Mouse (Mus musculus) midbrain, embryonic 13.5 days (tissue): ENCODE measurements around the gene Degs2. TPM values are rescaled to one million over a fixed set of nuclear protein-coding genes. Genes with fewer than 3 reads are reported as not detected.
A peak's percentile ranks its signal among the peaks of the same experiment; 100 is the strongest.

Experiments
- ATAC-seq: fragments of 200-750 bp; cut with Nextera tagmentation; 2 replicates; pipeline ENCODE4 v1.8.0; 2017; ENCODE audit warnings: mild to moderate bottlenecking, moderate TSS enrichment, moderate library complexity
- H3K27ac ChIP-seq: fragments of 300-500 bp; sonication (generic); 2 replicates; pipeline ENCODE4 v1.5.1; 2015; ENCODE audit warnings: inconsistent platforms, mild to moderate bottlenecking, moderate library complexity
- H3K27me3 ChIP-seq: fragments of 300-500 bp; sonication (generic); 2 replicates; pipeline ENCODE4 v1.6.1; 2015; ENCODE audit warnings: mild to moderate bottlenecking, inconsistent platforms
- H3K36me3 ChIP-seq: fragments of 300-500 bp; sonication (generic); 2 replicates; pipeline ENCODE4 v1.6.1; 2015; ENCODE audit warnings: mild to moderate bottlenecking, inconsistent platforms
- H3K4me1 ChIP-seq: fragments of 300-500 bp; sonication (generic); replicated peaks from 2 replicates; pipeline ENCODE4 v1.6.1; 2015; ENCODE audit warnings: inconsistent platforms
- H3K4me2 ChIP-seq: fragments of 300-500 bp; sonication (generic); replicated peaks from 2 replicates; pipeline ENCODE4 v1.6.1; 2015; ENCODE audit warnings: moderate library complexity, mild to moderate bottlenecking, inconsistent platforms
- H3K4me3 ChIP-seq: fragments of 300-500 bp; sonication (generic); replicated peaks from 2 replicates; pipeline ENCODE4 v1.5.1; 2015; ENCODE audit warnings: mild to moderate bottlenecking, inconsistent platforms
- H3K9ac ChIP-seq: fragments of 300-500 bp; sonication (generic); replicated peaks from 2 replicates; pipeline ENCODE4 v1.6.1; 2015; ENCODE audit warnings: mild to moderate bottlenecking, inconsistent platforms
- H3K9me3 ChIP-seq: fragments of 300-500 bp; sonication (generic); 2 replicates; pipeline ENCODE4 v1.6.1; 2016; ENCODE audit warnings: mild to moderate bottlenecking, inconsistent platforms
- WGBS: fragments of 180-500 bp; shearing (Covaris S2); methylation state at CpG from one replicate; pipeline ENCODE4 v1.1.7; 2015; 5-methylcytosine and 5-hydroxymethylcytosine counted together
- polyA plus RNA-seq: library from polyadenylated mRNA; unstranded; fragments of >200 nt; fragmentation: Nextera tagmentation; extraction: Ambion mirVana; gene quantifications from 2 replicates; pipeline ENCODE4 v1.2.1, GENCODE M21; 2015

The Degs2 gene
- polyA plus RNA-seq, 1 experiment from 2014 or later, result 3.8 TPM

DNA sequence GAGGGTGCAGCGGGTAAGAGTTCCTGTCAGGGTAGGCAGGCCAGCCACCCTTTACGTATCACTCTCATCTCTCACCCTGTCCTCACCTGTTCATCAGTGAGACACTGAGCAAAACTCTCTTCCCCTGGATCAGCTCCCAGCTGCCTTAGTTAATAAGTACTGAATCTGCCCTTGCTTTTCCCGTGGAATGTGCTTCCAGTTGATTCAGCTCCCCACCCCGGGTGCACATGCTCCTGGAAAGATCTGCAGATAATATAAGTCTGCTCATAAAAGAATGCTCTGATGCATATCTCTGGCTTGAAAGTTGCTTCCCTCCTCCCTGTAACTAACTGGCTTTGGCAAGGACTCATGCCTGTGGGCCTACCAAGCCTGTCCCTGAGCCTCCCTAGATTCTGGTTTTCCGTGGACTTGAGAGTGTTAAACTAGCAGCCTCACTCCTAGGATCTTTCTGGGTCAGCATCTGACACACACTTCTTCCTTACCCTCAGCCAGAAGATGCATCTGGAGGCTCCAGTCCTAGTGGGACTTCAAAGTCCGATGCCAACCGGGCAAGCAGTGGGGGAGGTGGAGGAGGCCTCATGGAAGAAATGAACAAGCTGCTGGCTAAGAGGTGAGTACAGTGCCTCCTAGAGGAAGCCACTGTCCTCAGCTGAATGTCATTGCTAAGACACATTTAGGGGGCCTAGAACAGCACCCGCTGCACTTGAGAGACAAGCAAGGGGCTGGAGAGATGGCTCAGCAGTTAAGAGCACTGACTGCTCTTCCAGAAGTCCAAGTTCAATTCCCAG is 26.3 kb downstream of the Degs2 start:
- Histone ChIP-seq H3K9me3 (no peaks in the 10 kb centered on the region), H3K4me3 (no peak overlapping the region), H3K4me1 (no peaks in the 10 kb centered on the region), H3K4me2 (no peak overlapping the region), H3K27ac (no peak overlapping the region), H3K9ac (no peak overlapping the region), H3K27me3 (no peaks in the 10 kb centered on the region), H3K36me3 (peaks cover 78% of the 10 kb centered on the region)
- WGBS, result 87% methylated on average over 8 of the region's 8 CpGs
- no peak for ATAC-seq

DNA sequence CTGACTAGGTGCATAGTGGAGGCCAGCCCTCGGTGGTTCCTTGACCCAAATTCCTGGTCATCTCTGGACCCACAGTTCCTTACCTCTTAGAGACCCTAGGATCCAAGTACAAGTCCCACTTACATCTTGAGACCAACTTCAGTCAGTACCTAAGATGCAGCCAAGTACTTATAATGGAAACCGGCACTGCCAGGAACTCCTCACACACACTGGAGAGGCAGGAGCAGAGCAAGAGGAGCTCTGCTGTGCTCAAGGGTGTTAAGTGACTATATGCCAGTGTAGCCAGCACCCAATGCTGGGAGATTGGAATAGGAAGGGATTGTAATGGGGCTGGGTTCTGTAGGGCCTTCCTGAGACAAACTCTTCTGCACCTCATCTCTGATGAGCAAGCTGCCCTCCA is 27.2 kb downstream of the Degs2 start:
- peaks cover 78% of the 10 kb centered on the region for H3K36me3 ChIP-seq
- H3K4me1 ChIP-seq, result no peaks in the 10 kb centered on the region
- no peak overlapping the region for H3K9ac ChIP-seq
- 97% methylated on average over 2 of the region's 2 CpGs for WGBS
- H3K4me2 ChIP-seq, result no peak overlapping the region
- H3K27ac ChIP-seq, result no peak overlapping the region
- no peaks in the 10 kb centered on the region for H3K27me3 ChIP-seq
- no peak for ATAC-seq
- H3K9me3 ChIP-seq, result no peaks in the 10 kb centered on the region
- H3K4me3 ChIP-seq, result no peak overlapping the region

DNA sequence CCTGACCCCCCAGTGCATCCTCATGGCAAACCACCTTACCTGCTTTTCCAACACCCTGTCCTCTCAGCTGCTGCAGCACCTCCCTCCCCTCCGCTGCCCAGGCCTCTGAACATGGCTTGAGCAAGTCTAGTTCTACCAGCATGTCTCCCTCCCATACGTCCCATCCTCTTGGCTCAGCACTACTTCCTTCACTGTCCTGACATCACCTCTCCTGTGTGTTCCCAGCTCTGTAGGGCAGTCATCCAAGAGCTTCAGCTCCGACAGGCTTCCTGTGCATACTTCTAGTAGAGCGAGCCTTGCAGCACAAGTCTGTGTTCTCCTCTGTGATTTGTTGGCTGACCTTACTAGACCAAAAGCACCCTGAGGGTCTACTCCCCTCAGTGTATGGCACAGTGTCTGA is 27.6 kb downstream of the Degs2 start:
- ATAC-seq, result no peak
- H3K4me2 ChIP-seq, result no peak overlapping the region
- no peak overlapping the region for H3K4me3 ChIP-seq
- no peaks in the 10 kb centered on the region for H3K4me1 ChIP-seq
- WGBS, result 91% methylated on average over 4 of the region's 4 CpGs
- H3K27me3 ChIP-seq, result no peaks in the 10 kb centered on the region
- H3K36me3 ChIP-seq, result peaks cover 78% of the 10 kb centered on the region
- H3K9me3 ChIP-seq, result no peaks in the 10 kb centered on the region
- H3K9ac ChIP-seq, result no peak overlapping the region
- H3K27ac ChIP-seq, result no peak overlapping the region

DNA sequence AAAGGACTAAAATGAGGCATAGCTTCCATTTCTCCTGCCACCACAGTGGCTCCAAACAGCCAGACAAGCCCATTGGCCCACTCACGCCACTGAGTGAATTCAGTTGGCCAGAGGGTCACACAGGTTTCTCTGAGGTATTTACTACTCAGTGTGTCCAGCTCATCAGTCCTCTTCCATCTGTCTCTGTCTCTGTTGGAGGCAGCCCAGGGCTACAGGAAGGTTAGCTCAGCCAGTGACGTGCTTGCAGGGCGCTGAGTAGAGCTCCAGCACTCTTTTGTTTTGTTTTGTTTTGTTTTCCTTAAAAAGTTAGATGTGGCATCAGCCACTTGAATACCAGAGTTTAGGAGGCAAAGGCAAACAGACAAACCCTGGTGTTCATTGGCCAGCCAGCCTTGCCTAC is 28.6 kb downstream of the Degs2 start:
- H3K27ac ChIP-seq, result no peak overlapping the region
- peaks cover 4% of the 10 kb centered on the region; the same call in 1 of the 2 replicates for H3K4me1 ChIP-seq
- 78% methylated on average over 3 of the region's 3 CpGs for WGBS
- peaks cover 70% of the 10 kb centered on the region for H3K36me3 ChIP-seq
- no peak overlapping the region for H3K9ac ChIP-seq
- H3K9me3 ChIP-seq, result no peaks in the 10 kb centered on the region
- H3K4me3 ChIP-seq, result no peak overlapping the region
- H3K27me3 ChIP-seq, result no peaks in the 10 kb centered on the region
- no peak for ATAC-seq
- no peak overlapping the region for H3K4me2 ChIP-seq

DNA sequence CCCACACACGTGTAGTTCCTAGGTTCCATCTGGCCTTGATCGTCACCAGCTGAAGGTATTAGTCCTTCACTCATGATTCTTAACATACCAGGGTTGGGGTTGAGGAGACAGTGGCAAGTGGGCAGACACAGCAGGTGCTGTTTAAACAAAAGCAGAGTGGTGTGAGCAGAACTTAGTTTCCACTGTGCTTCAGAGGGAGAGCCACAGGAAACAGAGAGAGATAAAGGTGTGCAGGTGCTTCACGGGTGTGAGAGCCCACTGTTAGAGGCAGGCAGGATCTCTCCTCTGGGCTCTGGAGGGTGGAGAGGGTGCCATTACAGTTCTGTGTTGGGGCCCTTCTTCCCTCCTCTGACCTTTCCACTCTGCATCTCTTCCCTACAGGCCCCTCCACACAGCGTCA is 29.2 kb downstream of the Degs2 start:
- no peak overlapping the region for H3K4me2 ChIP-seq

DNA sequence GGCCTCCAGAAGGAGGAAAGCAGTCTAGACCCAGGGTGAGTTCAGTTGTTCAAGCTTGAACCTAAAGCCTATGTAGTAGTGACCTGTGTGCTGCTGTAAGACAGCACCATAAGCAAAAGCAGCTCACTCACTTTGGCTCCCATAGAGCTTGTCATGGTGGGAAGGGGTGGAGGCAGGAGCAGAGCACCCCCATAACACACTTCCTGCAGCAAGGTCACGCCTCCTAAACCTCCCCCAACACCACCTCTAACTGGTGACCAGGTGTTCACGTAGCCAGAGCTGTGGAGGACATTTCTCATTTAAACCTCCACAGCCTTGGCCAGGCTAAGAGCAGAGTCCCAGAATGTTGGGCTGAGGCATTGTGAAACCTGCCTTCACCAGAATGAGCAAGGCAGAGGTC is 30.6 kb downstream of the Degs2 start:
- Histone ChIP-seq H3K9me3 (no peaks in the 10 kb centered on the region), H3K4me3 (no peak overlapping the region), H3K4me1 (peaks cover 9% of the 10 kb centered on the region), H3K4me2 (no peak overlapping the region), H3K27me3 (no peaks in the 10 kb centered on the region), H3K9ac (no peak overlapping the region), H3K36me3 (peaks cover 61% of the 10 kb centered on the region), H3K27ac (no peak overlapping the region)
- WGBS, result 100% methylated on average over 2 of the region's 2 CpGs
- no peak for ATAC-seq

More for the DNA sequence above, 29.2 kb downstream of the Degs2 start:
- no peak overlapping the region for H3K27ac ChIP-seq
- peaks cover 67% of the 10 kb centered on the region for H3K36me3 ChIP-seq
- no peaks in the 10 kb centered on the region for H3K9me3 ChIP-seq
- H3K9ac ChIP-seq, result no peak overlapping the region
- no peak overlapping the region for H3K4me3 ChIP-seq
- 89% methylated on average over 4 of the region's 4 CpGs for WGBS
- H3K27me3 ChIP-seq, result no peaks in the 10 kb centered on the region
- peaks cover 7% of the 10 kb centered on the region; the same call in 1 of the 2 replicates for H3K4me1 ChIP-seq
- ATAC-seq, result no peak

DNA sequence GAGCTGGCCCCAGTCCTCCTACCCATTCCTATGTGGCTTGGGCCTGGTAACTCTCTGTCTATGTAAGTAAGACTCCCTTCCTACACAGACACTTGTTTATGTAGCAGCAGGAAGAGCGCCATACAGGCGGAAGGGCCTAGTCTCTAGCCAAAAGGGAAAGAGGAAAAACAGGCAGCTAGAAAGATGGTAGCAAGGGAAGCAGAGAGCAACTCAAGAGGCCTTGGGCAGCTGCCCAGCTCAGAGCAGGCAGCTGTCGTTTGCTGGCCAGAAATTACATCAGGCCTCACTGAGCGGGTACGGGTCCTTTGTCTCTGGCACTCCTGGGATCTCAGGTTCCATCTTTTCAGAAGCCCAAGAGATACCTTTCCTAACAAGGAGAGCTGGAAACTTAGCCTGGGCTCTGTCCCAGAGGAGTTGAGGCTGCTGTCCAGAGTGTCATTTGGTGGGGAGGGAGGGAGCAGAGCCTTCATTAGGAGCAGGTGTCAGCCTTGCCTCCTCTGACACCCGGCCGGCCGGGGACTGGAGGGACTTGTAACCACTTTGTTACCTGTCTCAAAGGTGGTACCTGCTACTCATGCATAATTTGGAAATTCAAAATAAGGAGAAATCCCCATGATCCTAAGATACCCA is 33.4 kb downstream of the Degs2 start:
- Histone ChIP-seq H3K4me2 (no peak overlapping the region), H3K4me3 (no peak overlapping the region), H3K36me3 (peaks cover 47% of the 10 kb centered on the region), H3K4me1 (peaks cover 13% of the 10 kb centered on the region), H3K9me3 (no peaks in the 10 kb centered on the region), H3K9ac (no peak overlapping the region), H3K27me3 (no peaks in the 10 kb centered on the region), H3K27ac (peak overlapping the region; percentile 59)
- 77% methylated on average over 8 of the region's 8 CpGs for WGBS
- ATAC-seq, result no peak

DNA sequence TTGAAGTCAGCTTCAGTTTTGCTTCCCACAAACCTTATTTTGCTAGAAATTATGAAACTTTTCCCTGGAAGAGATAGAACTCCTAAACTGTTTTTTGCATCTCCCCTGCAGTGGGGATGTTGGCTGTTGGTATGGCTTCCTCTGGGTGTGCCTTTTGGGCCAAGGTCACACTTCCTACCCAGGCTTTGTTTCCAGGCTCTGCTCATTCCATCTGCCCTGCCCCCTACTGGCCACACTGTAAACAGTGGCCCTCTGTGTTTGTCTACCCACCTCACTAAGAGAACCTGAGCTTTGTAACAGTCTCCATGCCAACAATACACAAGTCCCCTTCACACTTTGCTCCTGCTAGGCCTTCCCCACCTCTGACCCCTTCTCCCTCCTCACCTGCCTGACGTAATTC is 44.8 kb downstream of the Degs2 start:
- no peaks in the 10 kb centered on the region for H3K27me3 ChIP-seq
- no peak for ATAC-seq
- WGBS, result 88% methylated on average over 1 of the region's 1 CpGs
- H3K4me3 ChIP-seq, result no peak overlapping the region
- H3K4me2 ChIP-seq, result no peak overlapping the region
- 0 out of 2 replicates have a peak, but pooled peaks cover 2% of the 10 kb centered on the region for H3K4me1 ChIP-seq
- no peak overlapping the region for H3K27ac ChIP-seq
- H3K36me3 ChIP-seq, result peaks cover 73% of the 10 kb centered on the region
- H3K9me3 ChIP-seq, result no peaks in the 10 kb centered on the region
- H3K9ac ChIP-seq, result no peak overlapping the region

DNA sequence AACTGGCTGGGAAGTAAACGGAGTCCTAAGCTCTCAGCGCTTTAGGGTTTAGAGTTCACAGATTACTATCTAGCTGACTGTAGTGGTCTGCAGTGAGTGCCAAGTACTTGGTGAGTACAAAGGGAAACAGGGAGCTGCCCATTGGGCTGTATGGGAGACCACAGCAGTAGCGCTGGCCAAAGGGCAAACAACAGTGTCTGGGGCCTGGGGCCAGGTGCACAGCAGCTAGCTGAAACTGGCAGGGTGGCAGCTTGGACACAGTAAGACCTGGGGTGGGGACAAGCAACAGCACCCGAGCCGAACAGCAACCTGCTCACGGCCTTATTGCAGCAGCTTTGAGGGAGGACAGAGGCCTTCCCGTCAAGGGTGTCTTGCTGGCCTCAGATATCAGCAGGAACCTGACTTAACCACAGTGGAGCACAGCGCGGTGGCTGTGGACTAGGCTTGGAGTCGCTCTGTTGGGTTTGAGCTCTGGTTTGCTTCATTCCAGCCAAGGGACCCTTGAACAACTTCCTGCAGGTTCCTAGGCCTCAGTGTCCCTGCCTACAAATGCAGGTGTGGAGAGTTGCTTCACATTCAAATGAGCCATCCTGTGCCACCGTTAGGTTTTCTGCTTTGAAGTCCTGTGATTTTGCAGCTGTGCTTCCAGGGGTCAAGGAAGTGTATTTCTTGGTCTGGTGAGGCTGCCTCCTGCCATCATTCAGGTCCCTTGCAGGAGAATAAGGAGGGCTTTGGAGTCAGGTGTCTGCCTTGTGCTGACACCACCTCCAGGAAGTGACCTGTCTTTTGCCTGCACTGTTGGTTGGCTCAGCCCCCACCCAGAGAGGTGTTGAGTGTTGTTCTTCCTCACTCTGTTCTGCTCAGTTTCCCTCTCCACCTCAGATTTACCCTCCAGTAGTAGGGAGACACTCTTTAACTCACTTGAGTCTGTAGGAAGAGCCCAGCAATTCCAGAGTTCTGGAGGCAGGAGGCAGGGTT is 48.5 kb downstream of the Degs2 start:
- H3K4me2 ChIP-seq, result no peak overlapping the region
- no peak overlapping the region for H3K27ac ChIP-seq
- WGBS, result 92% methylated on average over 11 of the region's 11 CpGs
- no peak overlapping the region for H3K9ac ChIP-seq
- no peak overlapping the region for H3K4me3 ChIP-seq
- H3K4me1 ChIP-seq, result 0 out of 2 replicates have a peak, but pooled peaks cover 2% of the 10 kb centered on the region
- no peak for ATAC-seq
- H3K27me3 ChIP-seq, result no peaks in the 10 kb centered on the region
- peaks cover 80% of the 10 kb centered on the region for H3K36me3 ChIP-seq
- no peaks in the 10 kb centered on the region for H3K9me3 ChIP-seq

DNA sequence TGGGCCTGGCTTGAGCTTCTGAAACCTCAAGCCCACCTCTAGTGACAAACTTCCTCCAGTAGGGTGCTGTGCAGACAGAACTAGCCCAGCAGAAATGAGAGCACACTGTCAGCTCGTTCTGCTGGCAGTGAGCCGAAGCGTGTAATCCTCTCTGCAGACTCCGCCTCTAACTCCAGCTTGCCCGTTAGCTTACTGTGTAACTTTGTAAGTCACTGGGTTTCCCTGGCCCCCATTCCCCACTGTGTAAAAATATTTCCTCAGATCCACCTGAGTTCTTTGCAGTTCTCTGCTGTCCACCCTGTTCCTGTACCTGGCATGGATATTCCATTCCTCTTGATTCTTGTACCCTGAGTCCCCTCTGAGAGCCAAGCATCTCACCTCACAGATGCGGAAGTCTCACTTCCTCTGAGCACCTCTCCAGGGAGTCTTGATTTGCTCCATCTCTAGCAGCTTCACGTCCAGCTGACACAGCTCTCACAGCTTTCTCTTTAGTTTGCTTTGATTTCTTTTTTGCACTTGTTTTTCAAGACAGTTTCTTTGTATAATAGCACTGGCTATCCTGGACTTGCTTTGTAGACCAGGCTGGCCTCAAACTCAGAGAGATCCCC is 51.0 kb downstream of the Degs2 start:
- H3K36me3 ChIP-seq, result peaks cover 68% of the 10 kb centered on the region
- no peak overlapping the region for H3K4me3 ChIP-seq
- no peak overlapping the region for H3K4me2 ChIP-seq
- no peaks in the 10 kb centered on the region for H3K27me3 ChIP-seq
- WGBS, result 53% methylated on average over 7 of the region's 7 CpGs
- H3K4me1 ChIP-seq, result no peaks in the 10 kb centered on the region
- no peak overlapping the region for H3K27ac ChIP-seq
- ATAC-seq, result no peak
- no peak overlapping the region for H3K9ac ChIP-seq
- H3K9me3 ChIP-seq, result no peaks in the 10 kb centered on the region

DNA sequence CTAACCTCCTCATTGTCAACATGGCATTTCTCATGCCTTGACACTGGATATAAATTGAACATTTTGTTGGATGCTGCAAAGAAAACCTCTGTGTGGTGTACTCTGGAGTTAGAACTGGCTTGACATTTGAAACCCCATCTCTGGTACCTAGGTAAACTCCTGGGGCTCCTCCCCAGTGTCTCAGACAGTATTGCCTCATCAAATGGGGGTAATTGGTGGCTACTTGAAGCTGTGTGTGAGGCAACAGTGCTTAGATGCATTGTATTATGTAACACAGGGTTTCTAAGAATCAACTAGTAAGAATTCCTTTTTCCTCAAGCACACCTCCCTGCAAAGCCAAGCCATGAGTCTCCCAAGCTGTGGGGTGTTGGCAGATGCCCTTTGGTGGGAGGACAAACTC is 54.3 kb downstream of the Degs2 start:
- no peaks in the 10 kb centered on the region for H3K9me3 ChIP-seq
- no peak for ATAC-seq
- H3K4me3 ChIP-seq, result no peak overlapping the region
- H3K4me1 ChIP-seq, result 0 out of 2 replicates have a peak, but pooled peaks cover 3% of the 10 kb centered on the region
- H3K27me3 ChIP-seq, result no peaks in the 10 kb centered on the region
- no peak overlapping the region for H3K27ac ChIP-seq
- H3K9ac ChIP-seq, result no peak overlapping the region
- no peak overlapping the region for H3K4me2 ChIP-seq
- peaks cover 41% of the 10 kb centered on the region for H3K36me3 ChIP-seq
